Mouse (Mus musculus) hindbrain, embryonic 15.5 days (tissue): ENCODE measurements around the gene Arhgap28. TPM values are rescaled to one million over a fixed set of nuclear protein-coding genes. Genes with fewer than 3 reads are reported as not detected.
A peak's percentile ranks its signal among the peaks of the same experiment; 100 is the strongest.

Experiments
- ATAC-seq: fragments of 200-750 bp; cut with Nextera tagmentation; 2 replicates; pipeline ENCODE4 v1.8.0; 2017; ENCODE audit warnings: low read depth, moderate number of reproducible peaks, moderate TSS enrichment; ENCODE audit not compliant: low FRiP score
- H3K27ac ChIP-seq: fragments of 300-500 bp; sonication (generic); replicated peaks from 2 replicates; pipeline ENCODE4 v1.5.1; 2015; ENCODE audit warnings: mild to moderate bottlenecking, inconsistent platforms
- H3K27me3 ChIP-seq: fragments of 300-500 bp; sonication (generic); 2 replicates; pipeline ENCODE4 v1.6.1; 2015; ENCODE audit warnings: control low read depth, inconsistent platforms
- H3K36me3 ChIP-seq: fragments of 300-500 bp; sonication (generic); 2 replicates; pipeline ENCODE4 v1.6.1; 2015; ENCODE audit warnings: control low read depth, inconsistent platforms
- H3K4me1 ChIP-seq: fragments of 300-500 bp; sonication (generic); replicated peaks from 2 replicates; pipeline ENCODE4 v1.6.1; 2015; ENCODE audit warnings: control low read depth, inconsistent platforms
- H3K4me2 ChIP-seq: fragments of 300-500 bp; sonication (generic); 2 replicates; pipeline ENCODE4 v1.6.1; 2015; ENCODE audit warnings: moderate library complexity, mild to moderate bottlenecking, inconsistent platforms
- H3K4me3 ChIP-seq: fragments of 300-500 bp; sonication (generic); 2 replicates; pipeline ENCODE4 v1.5.1; 2015; ENCODE audit warnings: mild to moderate bottlenecking, inconsistent platforms
- H3K9ac ChIP-seq: fragments of 300-500 bp; sonication (generic); 2 replicates; pipeline ENCODE4 v1.6.1; 2015; ENCODE audit warnings: inconsistent platforms
- H3K9me3 ChIP-seq: fragments of 300-500 bp; sonication (generic); 2 replicates; pipeline ENCODE4 v1.6.1; 2016; ENCODE audit warnings: control low read depth, inconsistent platforms
- WGBS: fragments of 180-500 bp; shearing (Covaris S2); methylation state at CpG from one replicate; pipeline ENCODE4 v1.1.7; 2015; 5-methylcytosine and 5-hydroxymethylcytosine counted together
- polyA plus RNA-seq: library from polyadenylated mRNA; unstranded; fragments of >200 nt; fragmentation: Nextera tagmentation; extraction: Ambion mirVana; gene quantifications from 2 replicates; pipeline ENCODE4 v1.2.1, GENCODE M21; 2015

The Arhgap28 gene
- polyA plus RNA-seq, 1 experiment from 2014 or later = 8.1 TPM

- Histone ChIP-seq H3K36me3 (no peaks in the 10 kb centered on the region), H3K9me3 (no peaks in the 10 kb centered on the region), H3K4me2 (peak overlapping the region; percentile 83), H3K4me1 (peaks cover 26% of the 10 kb centered on the region), H3K4me3 (peak overlapping the region; percentile 69), H3K27ac (peak overlapping the region; percentile 78), H3K27me3 (no peaks in the 10 kb centered on the region), H3K9ac (peak overlapping the region; percentile 60)
- WGBS = 7% methylated on average over 10 of the region's 10 CpGs
- ATAC-seq = peak; percentile 39; the same call in 1 of the 2 replicates
These were observed 836 bp upstream of the Arhgap28 start for GRCm38 (mm10) chr17:68004581-68005330.

DNA sequence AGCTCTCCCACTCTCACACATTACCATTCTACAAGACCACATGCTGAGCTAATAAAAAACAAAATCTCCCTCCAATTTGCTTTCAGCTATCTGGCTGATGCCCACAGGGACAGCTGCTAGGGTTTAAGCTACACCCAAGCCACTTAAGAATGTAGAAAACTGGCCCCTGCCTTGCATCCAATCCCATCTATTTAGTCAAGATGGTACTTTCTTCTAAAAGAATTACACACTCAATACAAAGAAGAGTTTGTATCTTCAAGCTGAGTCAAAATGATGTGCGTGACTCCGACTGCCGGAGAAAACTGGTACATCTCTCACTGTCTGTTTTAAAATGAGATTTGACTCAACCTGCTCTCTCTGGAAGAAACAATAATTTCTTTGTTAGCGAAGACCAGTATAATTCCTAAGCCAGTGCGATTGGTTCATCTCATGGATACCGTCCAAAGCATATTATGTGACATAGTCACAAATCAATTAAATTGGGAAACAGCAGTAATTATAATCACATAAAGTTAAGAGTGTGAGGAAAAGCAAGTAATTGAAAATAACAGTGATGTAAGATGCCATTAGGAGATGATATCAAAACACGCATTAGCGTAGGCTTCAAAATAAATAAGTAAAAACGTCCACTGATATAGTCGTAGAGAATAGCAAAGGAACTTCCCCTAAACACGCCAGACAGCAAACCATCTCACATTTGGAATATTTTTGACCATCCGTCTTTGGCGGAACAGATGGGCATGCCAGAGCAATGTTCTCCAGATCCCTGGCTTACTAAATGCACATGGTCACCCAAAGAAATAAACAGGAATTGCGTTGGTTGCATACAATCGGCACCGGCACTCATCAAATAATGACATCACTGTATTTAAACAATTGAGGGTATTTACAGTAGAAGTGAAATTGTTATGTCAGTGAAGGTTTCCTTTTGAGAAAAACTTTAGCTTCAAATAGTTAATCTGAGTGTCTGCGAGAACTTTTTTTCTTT is 1.0 kb downstream of the Arhgap28 start:
- ATAC-seq = no peak
- Histone ChIP-seq H3K4me3 (peak overlapping the region; percentile 69), H3K9me3 (no peaks in the 10 kb centered on the region), H3K4me1 (peaks cover 26% of the 10 kb centered on the region), H3K9ac (no peak overlapping the region), H3K27me3 (no peaks in the 10 kb centered on the region), H3K36me3 (no peaks in the 10 kb centered on the region), H3K4me2 (peak overlapping the region; percentile 83), H3K27ac (no peak overlapping the region)
- WGBS = 33% methylated on average over 17 of the region's 17 CpGs

- Histone ChIP-seq H3K27ac (no peak overlapping the region), H3K4me1 (peaks cover 20% of the 10 kb centered on the region), H3K9ac (no peak overlapping the region), H3K9me3 (no peaks in the 10 kb centered on the region), H3K27me3 (no peaks in the 10 kb centered on the region), H3K4me3 (no peak overlapping the region), H3K4me2 (no peak overlapping the region), H3K36me3 (no peaks in the 10 kb centered on the region)
- no peak for ATAC-seq
- WGBS = 65% methylated on average over 8 of the region's 8 CpGs
These were observed 4.1 kb downstream of the Arhgap28 start for GRCm38 (mm10) chr17:67999801-68000200.

DNA sequence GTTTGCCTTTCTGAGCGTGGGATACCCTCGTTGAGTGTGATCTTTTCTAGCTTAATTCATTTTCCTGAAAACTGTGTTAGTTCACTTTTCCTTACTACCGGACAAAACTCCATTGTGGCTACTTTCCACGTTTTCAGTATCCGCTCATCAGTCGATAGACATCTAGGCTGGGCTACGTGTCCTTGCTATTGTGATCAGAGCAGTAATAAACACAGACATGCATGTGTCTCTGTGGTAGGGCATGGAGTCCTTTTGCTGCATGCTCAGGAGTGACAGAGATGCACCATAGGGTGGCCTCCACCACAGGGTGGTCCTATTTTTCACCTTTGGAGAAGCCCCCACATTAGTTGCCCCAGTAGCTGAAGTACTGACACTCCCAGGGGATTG is 7.2 kb downstream of the Arhgap28 start:
- H3K9me3 ChIP-seq = no peaks in the 10 kb centered on the region
- H3K9ac ChIP-seq = no peak overlapping the region
- H3K36me3 ChIP-seq = no peaks in the 10 kb centered on the region
- H3K4me3 ChIP-seq = no peak overlapping the region
- WGBS = 82% methylated on average over 7 of the region's 7 CpGs
- no peak overlapping the region for H3K27ac ChIP-seq
- H3K4me2 ChIP-seq = no peak overlapping the region
- no peak for ATAC-seq
- no peaks in the 10 kb centered on the region for H3K4me1 ChIP-seq
- H3K27me3 ChIP-seq = no peaks in the 10 kb centered on the region

DNA sequence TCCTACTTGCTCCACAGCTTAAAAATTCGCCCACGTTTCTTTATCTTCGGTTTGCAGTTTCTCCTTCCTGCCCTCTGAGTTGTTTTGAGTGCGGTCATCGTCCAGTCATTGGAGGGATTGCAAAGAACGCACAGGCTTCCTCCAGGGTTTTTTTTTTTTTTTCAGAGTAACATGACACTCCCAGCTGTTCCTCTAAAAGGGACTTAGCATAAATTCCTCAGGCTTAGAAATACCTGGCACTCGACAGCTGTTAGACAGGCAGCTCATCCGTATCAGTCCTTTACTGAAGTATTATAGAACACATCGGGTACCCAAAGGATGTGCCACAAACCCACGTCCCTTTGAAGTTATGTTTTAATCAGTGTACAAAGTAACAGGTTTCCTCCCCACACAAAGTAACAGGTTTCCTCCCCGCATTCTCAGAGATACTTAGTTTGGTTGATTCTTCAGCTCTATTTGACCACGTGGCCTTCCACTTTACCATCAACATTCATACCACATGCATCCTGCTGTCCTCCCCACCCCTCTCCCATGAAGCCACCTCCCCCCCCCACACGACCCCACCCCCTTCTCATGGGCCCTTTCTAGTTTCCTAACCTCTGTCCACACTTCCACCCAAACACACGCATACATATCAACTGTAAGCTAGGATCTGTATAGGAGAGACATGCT is 7.7 kb downstream of the Arhgap28 start:
- Histone ChIP-seq H3K36me3 (no peaks in the 10 kb centered on the region), H3K27me3 (no peaks in the 10 kb centered on the region), H3K9me3 (no peaks in the 10 kb centered on the region), H3K4me2 (no peak overlapping the region), H3K4me1 (no peaks in the 10 kb centered on the region), H3K27ac (no peak overlapping the region), H3K9ac (no peak overlapping the region), H3K4me3 (no peak overlapping the region)
- no peak for ATAC-seq
- WGBS = 26% methylated on average over 14 of the region's 14 CpGs

GRCm38 (mm10) chr17:67995277-67995819 is 8.6 kb downstream of the Arhgap28 start:
- H3K27ac ChIP-seq = no peak overlapping the region
- H3K9ac ChIP-seq = no peak overlapping the region
- H3K4me2 ChIP-seq = no peak overlapping the region
- no peaks in the 10 kb centered on the region for H3K27me3 ChIP-seq
- no peaks in the 10 kb centered on the region for H3K4me1 ChIP-seq
- no peaks in the 10 kb centered on the region for H3K36me3 ChIP-seq
- H3K9me3 ChIP-seq = no peaks in the 10 kb centered on the region
- no peak overlapping the region for H3K4me3 ChIP-seq
- no peak for ATAC-seq
- WGBS = 86% methylated on average over 2 of the region's 2 CpGs

DNA sequence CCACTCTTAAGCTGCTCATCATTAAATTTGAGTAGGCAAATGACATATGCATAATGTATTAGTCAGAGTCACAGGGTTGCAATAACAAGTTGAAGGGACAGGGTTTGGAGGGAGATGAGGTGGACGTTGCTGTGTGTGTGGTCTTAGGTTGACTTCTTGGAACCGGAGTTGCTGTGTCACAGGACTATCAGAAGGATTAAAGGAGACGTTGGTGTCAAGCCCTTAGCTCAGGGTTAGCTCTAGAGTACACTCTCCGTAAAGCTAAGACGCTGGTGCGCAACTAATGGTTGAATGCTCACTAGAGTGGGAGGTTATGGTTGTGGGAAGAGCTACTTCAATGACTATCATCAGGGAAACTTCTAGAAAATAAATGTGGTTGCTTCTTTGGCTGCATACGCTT is 9.1 kb downstream of the Arhgap28 start:
- Histone ChIP-seq H3K27me3 (no peaks in the 10 kb centered on the region), H3K9me3 (no peaks in the 10 kb centered on the region), H3K4me3 (no peak overlapping the region), H3K4me2 (no peak overlapping the region), H3K4me1 (no peaks in the 10 kb centered on the region), H3K36me3 (no peaks in the 10 kb centered on the region), H3K27ac (no peak overlapping the region), H3K9ac (no peak overlapping the region)
- WGBS = 85% methylated on average over 7 of the region's 7 CpGs
- no peak for ATAC-seq

DNA sequence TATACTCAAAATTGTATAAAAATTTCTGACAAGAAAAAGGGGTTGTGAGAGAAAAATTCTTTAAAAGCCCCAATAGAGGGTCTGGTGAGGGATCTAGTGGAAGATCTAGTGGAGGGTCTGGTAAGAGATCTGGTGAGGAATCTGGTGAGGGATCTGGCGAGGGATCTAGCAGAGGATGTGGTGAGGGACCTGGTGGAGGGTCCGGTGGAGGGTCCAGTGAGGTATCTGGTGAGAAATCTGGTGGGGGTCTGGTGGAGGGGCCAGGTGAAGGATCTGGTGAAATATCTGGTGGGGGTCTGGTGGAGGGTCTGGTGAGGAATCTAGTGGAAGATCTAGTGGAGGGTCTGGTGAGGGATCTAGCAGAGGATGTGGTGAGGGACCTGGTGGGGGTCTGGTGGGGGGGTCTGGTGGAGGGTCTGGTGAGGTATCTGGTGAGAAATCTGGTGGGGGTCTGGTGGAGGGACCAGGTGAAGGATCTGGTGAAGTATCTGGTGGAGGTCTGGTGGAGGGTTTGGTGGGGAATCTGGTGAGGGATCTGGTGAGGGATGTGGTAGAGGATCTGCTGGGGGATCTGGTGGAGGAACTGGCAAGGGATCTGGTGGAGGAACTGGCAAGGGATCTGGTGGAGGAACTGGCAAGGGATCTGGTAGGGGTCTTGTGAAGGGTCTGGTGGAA is 10.4 kb downstream of the Arhgap28 start:
- Histone ChIP-seq H3K9ac (no peak overlapping the region), H3K4me2 (no peak overlapping the region), H3K27me3 (no peaks in the 10 kb centered on the region), H3K9me3 (no peaks in the 10 kb centered on the region), H3K4me1 (no peaks in the 10 kb centered on the region), H3K27ac (no peak overlapping the region), H3K4me3 (no peak overlapping the region), H3K36me3 (no peaks in the 10 kb centered on the region)
- WGBS = 95% methylated on average over 2 of the region's 2 CpGs
- ATAC-seq = no peak

GRCm38 (mm10) chr17:67989716-67990115 is 14.2 kb downstream of the Arhgap28 start:
- Histone ChIP-seq H3K36me3 (no peaks in the 10 kb centered on the region), H3K4me3 (no peak overlapping the region), H3K27me3 (no peaks in the 10 kb centered on the region), H3K9ac (no peak overlapping the region), H3K9me3 (no peaks in the 10 kb centered on the region), H3K4me2 (no peak overlapping the region), H3K4me1 (no peaks in the 10 kb centered on the region), H3K27ac (no peak overlapping the region)
- no peak for ATAC-seq
- 70% methylated on average over 5 of the region's 5 CpGs for WGBS

GRCm38 (mm10) chr17:67988920-67989621 is 14.8 kb downstream of the Arhgap28 start:
- H3K4me3 ChIP-seq = no peak overlapping the region
- WGBS = 54% methylated on average over 15 of the region's 15 CpGs
- H3K27me3 ChIP-seq = no peaks in the 10 kb centered on the region
- no peak overlapping the region for H3K4me2 ChIP-seq
- no peak for ATAC-seq
- H3K4me1 ChIP-seq = no peaks in the 10 kb centered on the region
- no peaks in the 10 kb centered on the region for H3K9me3 ChIP-seq
- no peak overlapping the region for H3K9ac ChIP-seq
- H3K27ac ChIP-seq = no peak overlapping the region
- H3K36me3 ChIP-seq = no peaks in the 10 kb centered on the region

DNA sequence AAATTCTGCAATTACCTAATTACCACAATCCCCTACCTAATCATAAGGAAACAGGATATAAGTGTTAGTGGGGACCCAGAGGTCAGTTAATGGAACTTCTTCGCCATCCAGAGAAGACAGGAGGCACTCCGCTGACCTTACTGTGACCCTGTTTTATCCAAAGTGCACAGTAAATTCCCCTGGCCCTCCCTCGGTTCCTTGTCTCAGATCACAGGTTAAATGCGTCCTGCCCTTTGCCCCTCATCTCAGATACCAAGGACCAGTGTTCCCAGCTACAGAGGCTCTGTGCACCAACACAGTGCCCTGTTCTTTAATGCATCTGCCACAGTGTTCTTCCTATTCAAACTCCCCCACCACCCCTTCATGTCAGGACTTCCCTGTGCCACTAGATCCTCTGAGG is 18.4 kb downstream of the Arhgap28 start:
- H3K4me1 ChIP-seq = no peaks in the 10 kb centered on the region
- H3K9ac ChIP-seq = no peak overlapping the region
- 63% methylated on average over 4 of the region's 4 CpGs for WGBS
- ATAC-seq = no peak
- no peaks in the 10 kb centered on the region for H3K27me3 ChIP-seq
- H3K27ac ChIP-seq = no peak overlapping the region
- H3K9me3 ChIP-seq = no peaks in the 10 kb centered on the region
- H3K4me2 ChIP-seq = no peak overlapping the region
- no peak overlapping the region for H3K4me3 ChIP-seq
- no peaks in the 10 kb centered on the region for H3K36me3 ChIP-seq
